ENCODE assay signal across 11 mouse cellular contexts in genomic region chr7:119941569-119941968, GRCm38 (mm10). TPM values are rescaled to one million over a fixed set of nuclear protein-coding genes. Genes with fewer than 3 reads are reported as not detected.
A peak's percentile ranks its signal among the peaks of the same experiment; 100 is the strongest.
DNase-seq lines count a peak whose midpoint lies in the region; TF ChIP-seq lines count a peak whose summit lies in the region.
"Had no signal": no experiment of that assay in that cellular context is flagged by ENCODE, and none has a peak within 500 bp of the region (broad histone marks: within the 10 kb centered on the region; RNA-seq: fewer than 3 reads in every experiment).

No protein-coding gene starts in this region.

- no peak overlapping the region for H3K4me3 ChIP-seq in gastrocnemius, adult 2 months
- H3K4me3 ChIP-seq: megakaryocyte, embryonic 14.5 days; neural tube, embryonic 12.5 days had no signal

- DNase-seq in gastrocnemius, adult 2 months, result peak; percentile 68
- DNase-seq in gastrocnemius, postnatal 10 days, result no peak
- peak; percentile 46 for DNase-seq in 3T3-L1 (ENCODE audit: low read depth, low spot score)
- peak; percentile 72 for DNase-seq in adrenal gland, postnatal 25 days
- DNase-seq in kidney, adult 9 months, result peak; percentile 91
- DNase-seq in right cerebral cortex, adult 18-20 months, result no peak
- DNase-seq in T-cell, adult 2 months (ENCODE audit: low spot score), result no peak
- no peak for DNase-seq in embryo, embryonic 9.5 days (ENCODE audit: extremely low spot score)
- DNase-seq: B cell, adult 2 months had no signal

- no peak for TF ChIP-seq CTCF in gastrocnemius, adult 2 months (IDR thresholded peaks at IDR 0.05)

- peak overlapping the region; percentile 72 for H3K27ac ChIP-seq in gastrocnemius, adult 2 months
- H3K27ac ChIP-seq: neural tube, embryonic 12.5 days had no signal

- intact Hi-C loops in gastrocnemius, adult 2 months (cut with DNase I), result no loop called here

RNA-seq across cellular contexts. Expression of gene Dcun1d3, which starts 45.5 kb away (rescaled TPM):
- total RNA-seq in gastrocnemius, adult 2 months (2021), result 10 to 100 TPM; 16.8 to 25.3 TPM
- 10 to 100 TPM; 12.0 to 14.6 TPM for total RNA-seq in gastrocnemius, postnatal 10 days (2021)
- total RNA-seq in adrenal gland, postnatal 25 days (2021), result 27.5 and 28.3 TPM in 2 replicates

RNA-seq across cellular contexts. Expression of gene Lyrm1, which starts 45.9 kb away (rescaled TPM):
- total RNA-seq in gastrocnemius, adult 2 months (2021), result 10 to 100 TPM; 11.8 to 12.8 TPM
- 1 to 10 TPM; 9.2 to 9.9 TPM for total RNA-seq in gastrocnemius, postnatal 10 days (2021)
- 7.7 and 11.4 TPM in 2 replicates for total RNA-seq in adrenal gland, postnatal 25 days (2021)

Comparison
In these comparisons a context has a peak if more than half of its experiments do, and no peak if none do; other contexts are left out.
1. DNase-seq: peak in gastrocnemius, adult 2 months (single experiment), 3T3-L1 (single experiment), adrenal gland, postnatal 25 days (single experiment) and kidney, adult 9 months (single experiment); none in gastrocnemius, postnatal 10 days (single experiment), right cerebral cortex, adult 18-20 months (single experiment), T-cell, adult 2 months (single experiment) and embryo, embryonic 9.5 days (single experiment).